In genomic region chr17:84328526-84328925, GRCm38 (mm10) we compare ENCODE assay signal across 22 mouse cellular contexts.
DNase-seq lines count a peak whose midpoint lies in the region.
"Had no signal": no experiment of that assay in that cellular context is flagged by ENCODE, and none has a peak within 500 bp of the region (broad histone marks: within the 10 kb centered on the region; RNA-seq: fewer than 3 reads in every experiment).

No protein-coding gene starts in this region.

- no peaks in the 10 kb centered on the region for H3K79me2 ChIP-seq in macrophage (ENCODE audit: inconsistent target)

- H3K27ac ChIP-seq in macrophage, result peak overlapping the region; percentile 63
- H3K27ac ChIP-seq: forebrain, embryonic 12.5 days; hindbrain, embryonic 10.5 days; limb, embryonic 12.5 days; liver, embryonic 13.5 days had no signal

- no peaks in the 10 kb centered on the region for H3K36me3 ChIP-seq in macrophage (ENCODE audit: inconsistent target)
- H3K36me3 ChIP-seq: forebrain, embryonic 12.5 days had no signal

- DNase-seq in 3134 (ENCODE audit: extremely low read depth, insufficient read length, low spot score) (peak; percentile 21), 3T3-L1 (ENCODE audit: low read depth, low spot score) (peak; percentile 60), NIH3T3 (ENCODE audit: low read depth) (peak; percentile 25)
- DNase-seq in gastrocnemius, postnatal 36 days, result no peak
- DNase-seq in left cerebral cortex, postnatal 4 days, result no peak
- no peak for DNase-seq in frontal cortex, postnatal 10 days (ENCODE audit: low spot score in 2 of 2)
- DNase-seq in right cerebral cortex, postnatal 36 days (ENCODE audit: low spot score in 2 of 2), result no peak
- DNase-seq: adrenal gland, postnatal 36 days; cerebellum, adult 9-10 months; gastrocnemius, postnatal 14 days; kidney, adult 8-10 months; kidney, postnatal 14 days; liver, embryonic 13.5 days; lung, embryonic 14.5 days; lung, postnatal 36 days; midbrain, embryonic 14.5 days; right cerebral cortex, postnatal 14 days had no signal

- 23% methylated on average over 2 of the region's 2 CpGs for WGBS in macrophage (ENCODE audit: missing documents)

- no peak overlapping the region for H3K4me3 ChIP-seq in macrophage (ENCODE audit: inconsistent target)
- H3K4me3 ChIP-seq: embryonic facial prominence, embryonic 10.5 days; forebrain, embryonic 12.5 days; hindbrain, embryonic 10.5 days; limb, embryonic 12.5 days; liver, embryonic 13.5 days had no signal

- intact Hi-C loops in gastrocnemius, postnatal 36 days (cut with DNase I), result no loop called here
- intact Hi-C loops in left cerebral cortex, postnatal 4 days (cut with DNase I), result no loop called here

Comparison
In these comparisons a context has a peak if more than half of its experiments do, and no peak if none do; other contexts are left out.
1. DNase-seq: peak in 3134 (single experiment), 3T3-L1 (single experiment) and NIH3T3 (single experiment); none in gastrocnemius, postnatal 36 days (0 of 2), left cerebral cortex, postnatal 4 days (single experiment), frontal cortex, postnatal 10 days (0 of 2) and right cerebral cortex, postnatal 36 days (0 of 2).